Mouse (Mus musculus) thymus, postnatal 0 days (tissue): ENCODE data around the gene Mis18bp1. TPM values are rescaled to one million over a fixed set of nuclear protein-coding genes. Genes with fewer than 3 reads are reported as not detected.
A peak's percentile ranks its signal among the peaks of the same experiment; 100 is the strongest.
"Not testable (repeated sequence)": the region's sequence is repeated elsewhere in the genome, so short reads cannot be mapped to it uniquely, and the experiment has no call there.

Experiments used
- DNase-seq: peaks from one replicate; pipeline ENCODE4 v3.0.0-alpha.2; 2015; ENCODE audit warnings: low spot score
- polyA plus RNA-seq: library from polyadenylated mRNA; unstranded; fragments of >200 nt; fragmentation: Nextera tagmentation; extraction: Ambion mirVana; gene quantifications from 2 replicates; pipeline ENCODE4 v1.2.1, GENCODE M21; 2015

Mis18bp1 gene
- polyA plus RNA-seq: 62.3 and 66.8 TPM in 2 replicates

DNA sequence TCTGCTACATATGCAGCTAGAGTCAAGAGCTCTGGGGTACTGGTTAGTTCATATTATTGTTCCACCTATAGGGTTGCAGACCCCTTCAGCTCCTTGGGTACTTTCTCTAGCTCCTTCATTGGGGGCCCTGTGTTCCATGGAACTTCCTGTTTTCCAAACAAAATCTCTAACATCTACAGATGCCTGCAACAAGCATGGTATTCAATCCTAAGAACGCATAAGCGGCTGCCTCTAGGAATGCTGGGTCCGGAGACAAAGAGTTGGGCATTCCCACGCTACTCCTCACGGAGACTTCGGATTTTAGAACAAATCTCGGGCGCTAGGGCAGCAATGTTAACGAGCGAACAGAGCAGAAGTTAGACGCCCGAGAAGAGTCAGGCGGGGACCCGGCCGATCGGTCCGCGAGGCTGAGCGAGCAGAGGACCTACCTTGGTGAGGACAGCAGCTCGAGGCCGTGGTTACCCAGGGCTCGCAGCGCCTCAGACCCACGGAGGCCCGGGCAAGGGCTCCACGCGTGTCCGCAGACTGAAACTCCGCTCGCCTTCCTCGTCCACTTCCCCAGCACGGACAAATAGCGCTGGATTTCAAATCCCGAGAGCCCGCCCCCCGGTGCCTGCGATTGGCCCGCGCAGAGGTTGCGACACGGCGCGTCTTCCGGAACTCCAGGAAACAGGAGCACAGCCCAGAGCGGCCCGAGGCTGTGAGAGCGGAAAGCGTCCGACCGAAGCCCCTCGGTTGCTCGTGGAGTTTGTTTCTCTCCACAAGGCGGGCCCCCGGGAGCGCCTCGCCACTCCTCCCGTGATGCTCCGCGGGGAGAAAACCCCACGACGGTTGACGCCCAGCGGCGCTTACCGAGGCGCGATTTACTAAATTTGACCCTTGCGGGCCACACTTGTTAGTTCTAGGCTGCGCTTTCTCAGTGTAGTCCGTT, at the start of gene Mis18bp1:
Gene Mis18bp1, minus strand, starts transcription at position 584 of the 931 bp plus-strand sequence.
- DNase-seq: peak; percentile 99

DNA sequence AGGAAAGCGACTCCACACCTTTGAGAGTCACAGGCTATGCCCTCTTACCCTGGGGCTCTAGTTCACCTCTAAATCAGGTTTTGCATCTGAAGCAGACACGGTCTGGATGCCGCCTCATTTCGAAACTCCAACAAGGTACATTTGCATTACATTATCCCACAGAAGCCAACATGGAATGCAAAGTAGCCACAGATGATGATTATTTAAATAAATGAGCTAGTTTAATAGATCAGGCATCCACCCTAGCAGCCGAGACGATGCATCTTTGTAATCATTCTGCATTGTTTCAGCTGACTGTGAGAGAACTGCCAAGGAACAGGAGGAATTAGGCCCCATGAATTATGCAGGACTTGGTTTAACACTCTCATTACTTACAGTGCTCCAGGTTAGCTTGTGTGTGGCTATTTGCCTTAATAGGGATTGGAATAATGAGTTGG, 44.0 kb upstream of the Mis18bp1 start:
- no peak for DNase-seq

DNA sequence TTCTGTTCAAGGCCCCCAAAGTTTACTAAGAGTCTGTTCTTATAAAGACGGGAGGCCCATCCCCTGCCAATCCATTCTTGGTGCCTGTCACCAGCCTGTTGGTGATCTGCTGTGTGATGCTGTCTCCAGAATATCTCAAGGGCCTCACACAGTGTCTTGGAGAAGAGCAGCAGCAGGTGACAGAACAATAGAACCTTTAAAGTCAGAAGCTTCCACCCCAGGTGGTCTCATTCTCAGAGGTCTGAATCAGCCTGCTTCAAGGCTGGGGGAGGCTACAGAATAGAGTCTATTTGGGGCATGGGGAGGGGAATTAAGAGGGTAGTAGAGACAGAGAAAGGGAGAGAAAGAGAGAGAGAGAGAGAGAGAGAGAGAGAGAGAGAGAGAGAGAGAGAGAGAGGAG, 34.0 kb upstream of the Mis18bp1 start:
- DNase-seq: no peak

DNA sequence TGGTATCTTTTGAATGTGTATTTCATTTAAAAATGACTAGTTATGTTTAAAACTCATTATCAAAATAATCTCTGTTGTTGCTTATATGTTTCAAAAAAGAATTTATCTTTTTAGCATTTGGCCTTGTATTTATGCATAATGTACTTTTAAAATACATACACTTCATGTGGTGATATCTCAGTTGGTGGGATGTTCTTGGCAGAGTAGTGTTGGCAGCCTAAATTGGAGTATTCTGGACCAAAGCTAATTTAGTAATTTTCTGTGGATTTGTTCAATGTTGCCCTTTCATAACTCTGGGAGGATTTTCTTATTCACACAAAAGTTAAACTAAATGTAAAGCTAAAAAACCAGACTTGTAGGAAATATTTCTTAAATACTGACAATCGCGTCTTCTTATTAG, 29.4 kb upstream of the Mis18bp1 start:
- DNase-seq: no peak

DNA sequence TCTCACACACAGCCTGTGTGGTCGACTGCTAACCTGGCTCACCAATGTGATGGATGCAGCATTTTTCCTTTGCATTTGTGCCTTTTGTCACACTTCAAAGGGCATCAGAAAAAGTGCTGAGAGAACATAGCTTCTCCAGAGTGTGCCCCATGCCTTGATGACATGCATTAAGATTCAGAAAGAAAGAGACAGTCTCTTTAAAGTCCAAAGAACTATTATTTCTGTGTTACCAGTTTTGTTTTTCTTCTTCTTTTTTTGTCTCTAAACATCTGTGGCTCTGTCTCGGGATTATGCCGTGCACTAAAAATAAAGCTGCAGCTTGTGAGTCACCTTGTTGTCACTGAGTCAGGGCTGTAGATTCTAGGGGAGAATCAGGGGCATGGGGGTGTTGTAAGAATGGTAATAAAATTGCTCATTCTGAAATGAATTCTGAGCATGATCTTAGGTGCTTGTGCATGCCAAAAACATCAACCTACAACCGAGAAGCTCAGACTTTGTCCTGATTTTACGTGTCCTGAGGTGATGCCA, 21.7 kb upstream of the Mis18bp1 start:
- no peak for DNase-seq

DNA sequence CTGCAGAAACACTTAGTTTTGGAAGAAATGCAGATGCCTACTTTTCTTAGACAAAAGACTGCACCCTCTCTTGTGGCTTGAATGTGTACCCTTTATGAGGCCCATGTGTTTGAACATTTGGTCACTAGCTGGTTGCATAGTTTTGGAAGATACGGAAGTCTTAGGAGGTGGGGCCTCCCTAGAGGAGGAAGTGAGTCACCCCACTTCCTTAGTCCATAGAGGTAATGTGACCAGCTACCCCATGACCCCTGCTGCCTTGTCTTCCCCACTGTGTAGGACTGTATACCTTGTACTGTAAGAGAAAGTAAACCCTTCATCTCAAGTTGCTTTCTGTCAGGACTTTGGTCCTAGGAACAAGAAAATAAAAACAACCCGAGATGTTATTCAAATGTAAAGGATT, 16.8 kb upstream of the Mis18bp1 start:
- DNase-seq: no peak

DNA sequence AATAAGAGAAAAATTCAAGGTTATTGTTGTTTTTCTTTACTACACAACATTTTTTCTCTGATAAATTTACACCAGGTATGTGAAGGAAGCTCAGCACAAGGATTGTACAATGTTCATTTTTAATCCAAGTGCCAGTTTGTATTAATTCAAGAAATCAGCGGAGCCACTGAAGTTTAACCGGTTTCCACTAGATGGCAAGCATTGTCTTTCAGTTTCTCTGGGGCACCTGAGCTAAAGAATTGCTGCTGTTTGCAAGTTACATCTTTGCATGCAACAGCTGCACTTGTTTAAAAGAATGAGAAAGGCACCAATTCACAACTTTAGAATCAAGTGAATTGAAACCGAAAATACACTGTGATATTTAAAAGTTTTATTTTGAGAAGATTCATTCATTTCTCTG, 15.0 kb upstream of the Mis18bp1 start:
- no peak for DNase-seq

DNA sequence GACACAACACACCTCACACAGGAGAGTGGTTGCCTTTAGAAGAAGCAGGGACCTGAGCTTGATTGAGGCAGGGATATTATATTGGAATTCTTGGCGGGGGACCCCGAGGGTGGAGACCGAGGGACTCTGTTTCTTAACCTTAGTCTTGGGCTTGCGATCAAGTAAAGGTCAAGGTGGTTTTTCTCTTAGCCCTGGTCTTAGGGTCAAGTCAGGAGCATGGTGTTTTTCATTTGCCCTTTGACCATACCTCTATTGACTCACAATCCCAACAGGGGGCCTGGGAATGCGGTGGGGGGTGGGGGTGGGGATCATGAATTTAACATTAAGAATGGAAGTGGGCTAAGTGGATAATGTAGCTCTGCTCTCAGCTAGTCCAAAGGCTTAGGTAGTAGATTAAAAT, 1.3 kb upstream of the Mis18bp1 start:
- DNase-seq: no peak

DNA sequence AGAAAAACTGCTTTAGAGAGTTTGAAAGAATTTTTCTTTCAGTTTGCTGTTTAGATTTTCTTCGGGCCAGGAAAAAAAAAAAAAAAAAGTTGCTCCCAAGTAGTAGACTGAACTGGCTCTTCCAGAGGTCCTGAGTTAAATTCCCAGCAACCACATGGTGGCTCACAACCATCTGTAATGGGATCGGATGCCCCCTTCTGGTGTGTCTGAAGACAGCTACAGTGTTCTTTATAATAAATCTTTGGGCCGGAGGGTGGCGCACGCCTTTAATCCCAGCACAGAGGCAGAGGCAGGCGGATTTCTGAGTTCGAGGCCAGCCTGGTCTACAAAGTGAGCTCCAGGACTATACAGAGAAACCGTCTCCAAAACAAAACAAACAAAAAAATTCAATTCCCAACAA, 555 bp upstream of the Mis18bp1 start:
- not testable (repeated sequence) for DNase-seq

DNA sequence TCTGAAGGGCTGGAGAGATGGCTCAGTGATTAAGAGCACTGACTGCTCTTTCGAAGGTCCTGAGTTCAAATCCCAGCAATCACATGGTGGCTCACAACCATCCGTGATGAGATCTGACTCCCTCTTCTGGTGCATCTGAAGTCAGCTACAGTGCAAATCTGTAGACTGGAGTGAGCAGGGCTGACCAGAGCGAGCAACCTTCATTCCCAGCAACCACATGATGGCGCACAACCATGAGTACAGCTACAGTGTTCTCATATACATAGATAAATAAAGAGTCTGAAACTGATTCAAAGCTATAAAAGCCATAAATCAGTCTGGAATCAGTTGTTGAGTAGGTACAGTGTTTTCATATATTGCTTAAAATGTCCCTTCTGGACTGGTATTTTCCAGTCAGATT, 36.3 kb downstream of the Mis18bp1 start:
- DNase-seq: not testable (repeated sequence)

DNA sequence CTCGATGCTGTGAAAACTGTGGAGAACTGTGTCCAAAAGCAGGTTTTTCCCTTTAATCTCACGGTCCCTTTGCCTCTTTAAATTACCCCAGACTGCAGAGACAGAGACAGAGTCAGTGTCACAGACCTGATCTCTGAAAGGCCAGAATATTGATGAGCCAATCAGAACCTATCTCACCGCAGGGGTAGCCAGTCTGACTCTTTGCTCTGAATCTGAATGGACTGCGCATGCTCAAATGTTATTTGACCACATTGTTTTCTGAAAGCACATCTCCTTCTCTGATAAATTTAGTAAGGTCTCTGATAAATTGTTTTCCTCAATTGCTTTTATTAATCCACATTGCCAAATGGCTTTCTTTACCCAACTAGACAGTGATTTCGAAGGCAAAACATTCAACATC, 53.0 kb downstream of the Mis18bp1 start:
- no peak for DNase-seq

DNA sequence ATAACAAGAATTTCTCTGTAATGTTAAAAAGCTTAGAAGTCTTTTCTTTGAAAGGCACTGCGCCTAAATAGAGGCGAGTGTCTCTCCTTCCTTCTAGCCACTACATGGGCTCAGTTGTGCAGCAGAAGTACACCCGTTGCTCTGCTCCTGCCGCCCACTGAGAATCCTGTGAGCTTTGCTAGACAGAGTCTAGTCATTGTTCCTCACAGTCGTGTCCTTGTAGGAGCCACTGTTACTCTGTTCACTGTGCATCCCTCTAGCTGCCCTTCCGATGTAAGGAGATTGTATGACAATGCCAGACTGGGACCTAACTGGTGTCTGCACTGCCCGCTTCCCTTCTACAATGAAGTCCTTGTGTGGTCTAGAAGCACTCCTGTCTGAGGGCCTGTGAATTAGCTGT, 53.4 kb downstream of the Mis18bp1 start:
- DNase-seq: no peak

DNA sequence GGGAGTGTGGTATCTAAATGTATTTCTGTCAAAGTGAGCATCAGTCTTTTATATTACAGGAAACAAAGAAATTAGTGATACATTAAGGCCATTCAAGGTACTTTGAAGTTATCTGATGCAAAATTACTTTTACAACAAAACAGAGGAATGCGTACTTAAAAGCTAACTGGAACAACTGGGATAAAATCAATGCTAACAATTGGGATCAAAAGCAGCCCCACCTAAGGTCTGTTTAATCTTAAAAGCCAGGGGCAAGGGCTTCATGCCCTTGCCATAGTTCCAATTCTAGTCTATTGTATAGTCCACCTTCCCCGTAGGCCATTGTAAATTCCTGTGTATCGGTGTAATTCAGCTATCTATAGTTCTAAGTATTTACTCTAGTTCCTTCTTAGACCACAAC, 57.4 kb downstream of the Mis18bp1 start:
- DNase-seq: not testable (repeated sequence)

DNA sequence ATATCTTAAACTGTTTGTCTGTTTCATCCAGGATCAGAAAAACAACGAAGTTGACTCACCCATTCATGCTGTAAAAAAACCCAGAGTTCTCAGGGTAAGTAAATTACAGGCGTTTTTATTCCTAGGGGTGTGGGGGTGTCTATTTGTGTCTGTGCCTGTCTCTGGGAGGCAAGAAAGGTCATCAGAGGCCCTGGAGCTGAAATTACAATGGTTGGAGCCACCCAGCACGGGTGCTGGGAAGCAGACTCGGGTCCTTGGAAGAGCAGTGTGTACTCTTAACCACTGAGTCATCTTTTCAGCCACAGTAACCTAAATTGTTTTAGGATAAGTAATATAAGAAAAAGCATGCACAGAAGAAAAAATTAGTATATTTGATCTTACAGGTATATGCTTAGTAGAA, 58.5 kb downstream of the Mis18bp1 start:
- DNase-seq: no peak

DNA sequence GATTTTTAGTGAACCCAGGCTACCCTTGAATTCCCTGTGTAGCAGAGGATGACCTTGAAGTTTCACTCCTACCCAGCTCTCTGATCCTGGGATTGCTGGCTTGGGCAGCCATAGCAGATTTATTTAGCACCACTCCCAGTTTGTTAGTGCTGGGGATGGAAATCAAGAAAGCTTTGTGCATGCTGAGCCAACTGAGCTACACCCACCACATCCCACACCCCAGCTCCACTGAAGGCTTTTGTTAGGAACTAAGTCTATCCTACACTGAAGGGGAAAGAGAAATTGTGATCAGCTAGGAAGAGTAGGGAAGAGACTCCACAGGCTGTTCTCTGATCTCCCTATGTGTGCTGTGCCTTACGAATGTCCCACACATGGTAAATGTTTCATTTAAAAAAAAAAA, 59.6 kb downstream of the Mis18bp1 start:
- DNase-seq: no peak

DNA sequence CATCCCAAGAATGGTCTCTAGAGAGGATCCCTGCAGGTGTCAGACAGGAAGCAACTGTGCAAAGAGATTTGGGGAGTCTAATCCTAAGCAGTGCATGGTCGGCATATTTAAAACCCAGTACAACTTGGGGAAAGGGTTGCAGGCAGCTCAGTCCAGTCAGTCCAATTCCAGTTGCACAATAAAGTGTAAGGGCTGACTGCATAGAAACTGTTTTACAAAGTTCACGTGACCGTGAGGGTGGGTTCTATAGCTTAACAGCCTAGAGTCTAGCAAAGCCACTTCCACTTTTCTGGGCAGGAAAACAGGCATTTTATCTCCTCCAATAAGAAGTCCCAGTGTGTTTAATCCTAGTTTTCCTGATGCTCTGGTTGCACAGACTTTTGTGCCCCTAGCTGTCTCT, 60.9 kb downstream of the Mis18bp1 start:
- no peak for DNase-seq

DNA sequence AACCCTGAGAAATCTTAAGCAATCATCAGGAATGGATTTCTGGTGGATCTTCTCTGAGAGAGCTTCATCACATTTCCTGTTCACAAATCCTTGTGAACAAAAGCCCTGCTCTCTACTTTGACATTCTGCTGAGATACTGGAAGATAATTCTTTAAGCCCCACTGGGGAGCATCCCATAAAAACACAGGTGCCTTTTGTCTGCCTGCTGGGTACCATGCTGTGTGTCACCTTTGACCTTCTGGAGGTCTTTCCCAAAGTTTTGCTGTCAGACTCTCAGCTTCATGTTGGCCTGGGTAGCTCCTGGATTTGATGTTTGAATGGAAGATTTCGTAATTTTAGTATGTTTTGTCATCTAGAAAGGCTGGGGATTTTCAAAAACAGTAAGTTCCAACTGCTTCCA, 63.7 kb downstream of the Mis18bp1 start:
- DNase-seq: no peak

Other genes starting within 250 kb of the Mis18bp1 start
- gene Klhl28, start 207.1 kb downstream of the Mis18bp1 start, polyA plus RNA-seq: 16.7 and 18.2 TPM in 2 replicates
- gene Togaram1, start 206.8 kb downstream of the Mis18bp1 start, polyA plus RNA-seq: 19.4 and 20.2 TPM in 2 replicates
- gene Prpf39, start 136.3 kb downstream of the Mis18bp1 start, polyA plus RNA-seq: 45.2 and 49.2 TPM in 2 replicates
- gene Fkbp3, start 98.6 kb downstream of the Mis18bp1 start, polyA plus RNA-seq: 332 and 346 TPM in 2 replicates
- 8.0 and 9.1 TPM in 2 replicates for gene Fancm, start 97.0 kb downstream of the Mis18bp1 start, polyA plus RNA-seq
- gene Wdr20rt, start 52.9 kb upstream of the Mis18bp1 start, polyA plus RNA-seq: not detected in 2 replicates